Mouse (Mus musculus) kidney, embryonic 14.5 days (tissue): ENCODE results near the gene Sesn1. TPM values are rescaled to one million over a fixed set of nuclear protein-coding genes. Genes with fewer than 3 reads are reported as not detected.

Source experiments
- ATAC-seq: fragments of 200-750 bp; cut with Nextera tagmentation; 2 replicates; pipeline ENCODE4 v1.8.0; 2017; ENCODE audit warnings: moderate number of reproducible peaks, mild to moderate bottlenecking, moderate TSS enrichment, moderate library complexity; ENCODE audit not compliant: low FRiP score, low TSS enrichment
- H3K27ac ChIP-seq: fragments of 300-500 bp; sonication (generic); 2 replicates; pipeline ENCODE4 v1.5.1; 2014; ENCODE audit warnings: low read depth, mild to moderate bottlenecking, low read length, moderate library complexity, mixed read lengths
- H3K27me3 ChIP-seq: fragments of 300-500 bp; sonication (generic); 2 replicates; pipeline ENCODE4 v1.6.1; 2014; ENCODE audit warnings: mild to moderate bottlenecking, low read length; ENCODE audit not compliant: control insufficient read depth, insufficient read depth
- H3K36me3 ChIP-seq: fragments of 300-500 bp; sonication (generic); 2 replicates; pipeline ENCODE4 v1.6.1; 2014; ENCODE audit warnings: low read length, mixed read lengths; ENCODE audit not compliant: control insufficient read depth, insufficient read depth
- H3K4me1 ChIP-seq: fragments of 300-500 bp; sonication (generic); 2 replicates; pipeline ENCODE4 v1.6.1; 2014; ENCODE audit warnings: low read length, mixed read lengths; ENCODE audit not compliant: control insufficient read depth, insufficient read depth
- H3K4me2 ChIP-seq: fragments of 300-500 bp; sonication (generic); replicated peaks from 2 replicates; pipeline ENCODE4 v1.6.1; 2014; ENCODE audit warnings: low read depth, mild to moderate bottlenecking, low read length
- H3K4me3 ChIP-seq: fragments of 300-500 bp; sonication (generic); 2 replicates; pipeline ENCODE4 v1.5.1; 2014; ENCODE audit warnings: mild to moderate bottlenecking, low read length
- H3K9ac ChIP-seq: fragments of 300-500 bp; sonication (generic); 2 replicates; pipeline ENCODE4 v1.6.1; 2014; ENCODE audit warnings: low read depth, mild to moderate bottlenecking, low read length, moderate library complexity
- H3K9me3 ChIP-seq: fragments of 300-500 bp; sonication (generic); 2 replicates; pipeline ENCODE4 v1.6.1; 2016; ENCODE audit warnings: low read length; ENCODE audit not compliant: control insufficient read depth
- WGBS: fragments of 180-500 bp; shearing (Covaris S2); extraction: QIAGEN DNeasy Blood & Tissue Kit; methylation state at CpG from one replicate; pipeline ENCODE4 v1.1.7; 2014; 5-methylcytosine and 5-hydroxymethylcytosine counted together
- polyA plus RNA-seq: library from polyadenylated mRNA; unstranded; fragments of >200 nt; fragmentation: Nextera tagmentation; extraction: Ambion mirVana; gene quantifications from 2 replicates; pipeline ENCODE4 v1.2.1, GENCODE M21; 2014

Gene Sesn1
- polyA plus RNA-seq, 1 experiment from 2014 or later, result 32.1 TPM

GRCm38 (mm10) chr10:41804711-41805110 lies 5.0 kb upstream of the Sesn1 start:
- WGBS, result 68% methylated on average over 3 of the region's 3 CpGs
- no peaks in the 10 kb centered on the region for H3K27me3 ChIP-seq
- H3K27ac ChIP-seq, result no peak overlapping the region
- no peak overlapping the region for H3K4me2 ChIP-seq
- H3K4me1 ChIP-seq, result no peaks in the 10 kb centered on the region
- ATAC-seq, result no peak
- H3K36me3 ChIP-seq, result peaks cover 6% of the 10 kb centered on the region
- H3K4me3 ChIP-seq, result no peak overlapping the region
- H3K9ac ChIP-seq, result no peak overlapping the region
- peaks cover 7% of the 10 kb centered on the region; the same call in 1 of the 2 replicates for H3K9me3 ChIP-seq

- 62% methylated on average over 2 of the region's 2 CpGs for WGBS
- Histone ChIP-seq H3K27me3 (no peaks in the 10 kb centered on the region), H3K4me1 (no peaks in the 10 kb centered on the region), H3K9me3 (peaks cover 7% of the 10 kb centered on the region; the same call in 1 of the 2 replicates), H3K27ac (no peak overlapping the region), H3K4me2 (no peak overlapping the region), H3K4me3 (no peak overlapping the region), H3K36me3 (no peaks in the 10 kb centered on the region; the same call in 1 of the 2 replicates), H3K9ac (no peak overlapping the region)
- ATAC-seq, result no peak
These were observed 3.9 kb upstream of the Sesn1 start for GRCm38 (mm10) chr10:41805729-41806355.

- Histone ChIP-seq H3K9me3 (no peaks in the 10 kb centered on the region), H3K4me1 (peaks cover 11% of the 10 kb centered on the region; the same call in 1 of the 2 replicates), H3K27me3 (no peaks in the 10 kb centered on the region), H3K36me3 (no peaks in the 10 kb centered on the region), H3K4me2 (peak overlapping the region; percentile 89), H3K9ac (peak overlapping the region; percentile 69), H3K4me3 (peak overlapping the region; percentile 70), H3K27ac (peak overlapping the region; percentile 95; the same call in 1 of the 2 replicates)
- WGBS, result 4% methylated on average over 25 of the region's 25 CpGs
- peak; percentile 71; the same call in 1 of the 2 replicates for ATAC-seq
These were observed 510 bp upstream of the Sesn1 start for GRCm38 (mm10) chr10:41809080-41809770.

DNA sequence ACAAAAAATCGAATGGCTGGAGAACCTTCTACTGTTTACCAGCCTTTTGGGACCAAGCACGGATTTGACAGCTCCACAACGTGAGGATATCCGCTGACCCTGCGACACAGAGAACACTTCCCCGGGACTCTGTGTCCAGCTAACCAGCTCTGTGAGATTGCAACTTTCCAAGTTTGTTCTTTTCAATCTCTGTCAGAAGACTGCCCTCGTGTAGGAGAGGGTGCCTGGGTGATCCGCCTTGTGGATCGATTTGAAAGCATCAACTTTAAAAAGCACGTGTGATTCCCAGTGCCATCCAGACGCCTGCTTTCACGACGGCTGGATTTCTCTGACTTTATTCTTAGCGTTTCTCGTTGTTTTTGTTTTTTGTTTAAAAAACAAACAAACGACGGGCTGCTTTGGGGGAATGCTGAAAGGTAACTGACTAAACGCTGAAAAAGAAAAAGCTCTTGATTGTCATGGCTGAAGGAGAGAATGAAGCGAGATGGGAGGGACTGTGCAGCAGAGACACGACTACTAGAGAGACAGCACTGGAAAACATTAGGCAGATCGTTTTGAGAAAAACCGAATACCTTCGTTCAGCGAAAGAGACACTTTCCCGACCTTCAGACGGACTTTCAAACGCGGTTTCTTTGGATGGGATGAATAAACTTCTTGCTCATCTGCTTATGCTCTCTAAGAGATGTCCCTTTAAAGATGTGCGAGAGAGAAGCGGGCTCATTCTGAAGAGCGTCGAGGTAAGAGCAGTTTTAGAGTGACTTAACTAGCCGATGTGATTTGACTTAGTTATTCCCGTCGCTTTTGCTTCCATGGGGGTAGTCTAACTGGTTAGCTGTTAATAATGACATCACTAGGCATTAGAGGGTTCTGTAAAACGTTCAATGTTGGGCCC lies 1.1 kb downstream of the Sesn1 start:
- Histone ChIP-seq H3K4me1 (peaks cover 11% of the 10 kb centered on the region; the same call in 1 of the 2 replicates), H3K9ac (peak overlapping the region; percentile 69), H3K9me3 (no peaks in the 10 kb centered on the region), H3K4me2 (peak overlapping the region; percentile 89), H3K36me3 (no peaks in the 10 kb centered on the region), H3K4me3 (peak overlapping the region; percentile 70), H3K27me3 (no peaks in the 10 kb centered on the region), H3K27ac (peak overlapping the region; percentile 95)
- under 1% methylated on average over 36 of the region's 36 CpGs for WGBS
- ATAC-seq, result peak; percentile 5; the same call in 1 of the 2 replicates

DNA sequence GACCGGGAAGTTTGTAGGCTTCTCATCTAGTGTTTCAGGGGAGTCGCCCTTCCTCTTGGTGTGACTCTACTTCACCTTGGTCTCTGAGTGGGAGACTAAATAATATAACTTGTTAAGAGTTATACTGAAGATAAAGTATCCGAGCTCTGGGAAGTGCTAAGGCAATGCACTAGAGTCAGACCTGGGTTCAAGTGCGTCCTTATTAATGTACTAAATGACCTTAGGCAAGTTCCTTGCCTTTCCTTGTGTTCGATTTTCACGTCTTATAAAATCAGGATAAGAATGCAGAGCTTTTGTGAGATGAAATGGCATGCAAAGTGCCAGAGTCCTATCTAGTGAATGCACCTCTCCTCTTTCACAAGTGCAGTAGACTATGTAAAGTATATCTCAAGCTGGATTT lies 2.8 kb downstream of the Sesn1 start:
- Histone ChIP-seq H3K36me3 (no peaks in the 10 kb centered on the region), H3K9ac (no peak overlapping the region), H3K27ac (no peak overlapping the region), H3K4me2 (peak overlapping the region; percentile 89), H3K4me3 (peak overlapping the region; percentile 7; the same call in 1 of the 2 replicates), H3K9me3 (no peaks in the 10 kb centered on the region), H3K27me3 (no peaks in the 10 kb centered on the region), H3K4me1 (peaks cover 11% of the 10 kb centered on the region; the same call in 1 of the 2 replicates)
- no peak for ATAC-seq
- WGBS, result 64% methylated on average over 6 of the region's 6 CpGs

DNA sequence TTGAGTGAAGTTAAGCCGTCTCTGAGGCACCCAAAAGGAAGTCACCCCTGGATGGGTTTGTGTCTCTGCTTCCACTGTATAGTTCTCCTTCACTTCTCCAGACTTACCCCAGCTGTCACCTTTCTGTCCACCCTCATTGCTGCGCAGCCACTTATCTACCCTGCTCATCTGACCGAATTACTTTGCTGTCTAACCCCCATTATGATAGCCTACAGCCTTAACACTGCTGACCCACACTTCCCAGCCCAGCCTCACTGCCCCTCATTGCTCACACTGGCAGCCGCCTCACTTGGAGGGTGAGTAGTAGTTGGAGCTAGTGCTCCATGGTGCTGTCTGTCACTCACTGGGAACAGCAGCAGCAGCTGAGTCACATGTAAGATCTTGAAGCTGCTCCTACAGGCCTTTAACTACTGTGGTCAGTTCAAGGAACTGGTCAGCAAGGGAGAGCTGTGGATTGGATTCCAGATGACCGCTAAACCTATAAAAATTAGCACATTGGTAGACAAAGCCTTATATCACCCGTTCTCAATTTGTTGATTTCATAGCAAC lies 4.6 kb downstream of the Sesn1 start:
- no peaks in the 10 kb centered on the region for H3K9me3 ChIP-seq
- no peaks in the 10 kb centered on the region for H3K36me3 ChIP-seq
- H3K4me2 ChIP-seq, result no peak overlapping the region
- H3K27me3 ChIP-seq, result no peaks in the 10 kb centered on the region
- 79% methylated on average over 6 of the region's 6 CpGs for WGBS
- H3K4me1 ChIP-seq, result peaks cover 11% of the 10 kb centered on the region; the same call in 1 of the 2 replicates
- H3K9ac ChIP-seq, result no peak overlapping the region
- no peak overlapping the region for H3K4me3 ChIP-seq
- no peak for ATAC-seq
- no peak overlapping the region for H3K27ac ChIP-seq

DNA sequence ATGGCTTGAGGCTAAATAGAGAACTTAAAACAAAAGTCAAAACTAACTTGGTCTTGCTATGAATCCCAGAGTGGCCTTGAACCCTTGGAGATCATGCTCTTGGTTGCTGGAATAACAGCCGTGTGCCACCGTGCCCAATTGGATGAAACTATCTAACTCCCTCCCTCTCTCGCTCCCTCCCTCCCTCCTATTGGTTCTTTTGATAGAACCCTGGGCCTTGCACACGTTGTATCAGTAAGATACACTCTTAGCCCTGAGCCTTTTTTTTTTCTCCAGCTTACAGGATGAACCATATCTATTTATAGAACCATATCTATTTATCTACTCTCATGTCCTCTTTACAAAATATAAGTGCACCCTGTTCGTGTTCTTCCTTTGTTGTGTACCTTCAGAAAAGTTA lies 6.8 kb downstream of the Sesn1 start:
- peaks cover 9% of the 10 kb centered on the region; the same call in 1 of the 2 replicates for H3K4me1 ChIP-seq
- H3K4me3 ChIP-seq, result no peak overlapping the region
- no peaks in the 10 kb centered on the region for H3K9me3 ChIP-seq
- 79% methylated on average over 5 of the region's 5 CpGs for WGBS
- ATAC-seq, result no peak
- H3K36me3 ChIP-seq, result no peaks in the 10 kb centered on the region
- no peaks in the 10 kb centered on the region for H3K27me3 ChIP-seq
- H3K4me2 ChIP-seq, result no peak overlapping the region
- no peak overlapping the region for H3K9ac ChIP-seq
- no peak overlapping the region for H3K27ac ChIP-seq

DNA sequence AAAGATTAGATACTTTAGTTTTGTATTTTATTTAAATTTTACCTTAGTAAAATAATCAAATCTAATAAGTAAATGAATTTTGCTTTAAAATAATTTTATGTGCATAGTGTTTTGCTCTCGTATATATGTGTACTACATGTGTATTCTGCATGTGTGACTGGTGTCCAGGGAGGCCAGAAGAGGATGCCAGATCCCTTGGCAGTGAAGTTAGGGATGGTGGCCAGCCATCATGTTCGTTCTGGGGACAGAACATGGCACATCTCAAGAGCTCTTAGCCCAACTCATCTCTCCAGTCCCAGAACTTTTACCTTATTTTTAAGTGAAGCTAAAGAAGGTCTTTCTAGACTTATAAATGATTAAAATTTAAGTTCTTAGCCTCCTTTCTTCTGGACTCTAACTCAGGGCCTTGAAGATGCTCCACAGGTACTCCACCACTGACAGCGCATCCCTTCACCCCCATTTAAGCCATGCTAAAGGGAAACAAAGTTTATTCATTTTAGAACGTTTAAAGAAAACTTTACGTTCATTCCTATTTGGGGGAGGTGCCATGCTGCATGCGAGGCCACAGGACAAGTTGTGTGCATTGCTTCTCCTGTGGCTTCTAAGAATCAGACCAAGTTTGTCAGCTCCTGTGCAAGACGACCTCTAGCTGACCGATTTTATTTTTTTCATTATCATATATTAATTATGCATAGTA lies 8.4 kb downstream of the Sesn1 start:
- Histone ChIP-seq H3K9me3 (no peaks in the 10 kb centered on the region), H3K36me3 (no peaks in the 10 kb centered on the region), H3K9ac (no peak overlapping the region), H3K27me3 (no peaks in the 10 kb centered on the region), H3K4me2 (no peak overlapping the region), H3K4me1 (no peaks in the 10 kb centered on the region; the same call in 1 of the 2 replicates), H3K4me3 (no peak overlapping the region), H3K27ac (no peak overlapping the region)
- no peak for ATAC-seq
- WGBS, result 88% methylated on average over 8 of the region's 8 CpGs
